Mouse (Mus musculus): ENCODE measurements at regions not wholly inside any gene's neighbourhood (a gene's known extent, or its start where the extent isn't known, plus 50 kb on each side); places are given as distances from the start of the nearest gene placed in this dataset.

DNA sequence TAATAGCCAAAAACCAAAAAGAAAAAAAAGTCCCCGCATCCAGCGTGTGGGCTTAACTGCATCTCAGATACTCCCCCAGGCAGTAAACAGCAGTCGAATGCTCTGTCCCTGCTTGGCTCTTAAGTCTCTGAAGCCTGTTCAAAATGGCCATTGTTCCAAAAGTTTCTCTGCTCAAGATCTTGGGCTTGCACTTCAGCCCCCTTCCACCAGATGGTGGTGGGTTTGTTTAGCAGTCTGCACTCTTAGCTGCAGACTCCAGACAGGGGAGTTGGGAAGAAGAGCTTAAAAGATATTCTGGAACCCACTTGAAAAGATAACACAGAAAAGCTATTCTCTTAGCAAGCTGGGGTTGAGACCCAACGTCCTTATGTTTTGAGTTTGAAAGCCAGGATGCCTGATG, 496.4 kb downstream of the Nedd1 start:
- no peak for DNase-seq (ENCODE audit: low spot score)

- no peak for DNase-seq (ENCODE audit: low spot score)
Observed at GRCm38 (mm10) chr10:92225071-92225470, 497.1 kb downstream of the Nedd1 start.

GRCm38 (mm10) chr10:92219310-92219709, 502.9 kb downstream of the Nedd1 start:
- DNase-seq (ENCODE audit: low spot score) = no peak

DNA sequence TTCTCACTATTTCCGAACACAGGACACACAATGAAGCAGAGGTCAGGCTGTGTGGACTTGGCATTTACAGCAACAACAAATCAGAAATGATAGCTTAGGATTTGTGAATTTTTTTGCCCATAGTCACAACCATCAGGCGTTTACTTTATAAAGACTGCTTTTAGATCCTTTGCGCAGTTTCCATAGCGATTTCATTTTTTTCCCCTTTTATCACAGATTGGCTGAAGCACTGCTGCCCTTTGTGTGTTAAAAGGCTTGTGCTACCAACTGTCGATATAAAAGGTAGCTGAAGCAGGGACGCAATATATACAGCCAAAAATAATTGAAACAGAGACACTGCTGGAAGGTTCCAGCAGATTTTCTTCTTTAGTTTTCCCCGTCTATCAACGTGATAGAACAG, 551.4 kb downstream of the Nedd1 start:
- no peak for DNase-seq (ENCODE audit: low spot score)

DNA sequence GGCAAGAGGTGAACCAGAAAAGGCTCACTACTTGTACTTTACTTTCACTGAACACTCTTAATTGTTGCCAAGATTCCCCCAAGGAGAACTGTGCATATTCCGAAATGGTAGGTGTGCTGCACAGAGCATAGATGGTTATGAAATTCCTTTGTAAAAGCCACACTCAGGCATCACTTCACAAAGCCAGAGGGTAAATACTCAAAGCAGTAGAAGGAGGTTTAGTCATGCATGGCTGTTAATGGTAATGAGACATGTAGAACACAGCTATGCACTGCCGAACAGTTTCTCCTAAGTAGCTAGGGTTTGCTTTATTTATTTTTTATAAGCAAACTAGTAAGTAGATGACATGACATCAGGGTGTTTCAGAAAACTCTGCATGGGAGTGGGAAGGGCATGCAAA, 556.2 kb downstream of the Nedd1 start:
- no peak for DNase-seq (ENCODE audit: low spot score)

DNA sequence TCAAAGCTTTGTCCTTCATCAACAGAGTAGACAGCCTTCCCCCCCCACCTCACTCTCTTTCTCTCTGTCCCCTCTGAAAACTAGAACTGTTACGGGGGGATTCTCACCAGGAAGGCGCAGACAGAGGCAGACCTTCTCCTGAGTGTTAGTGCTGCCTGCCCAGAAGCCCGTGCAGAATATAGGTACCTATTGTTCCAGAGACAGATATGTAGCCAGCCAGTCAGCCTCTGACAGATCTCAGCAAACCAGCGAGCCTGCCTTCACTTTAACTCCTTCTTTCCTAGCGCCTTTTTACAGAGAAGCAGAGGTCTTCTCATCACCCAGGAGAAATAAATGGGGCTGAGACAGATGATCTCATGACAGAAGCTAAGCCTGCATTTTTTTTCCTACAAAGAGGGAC, 557.2 kb downstream of the Nedd1 start:
- no peak for DNase-seq (ENCODE audit: low spot score)

GRCm38 (mm10) chr10:92164648-92164960, 557.6 kb downstream of the Nedd1 start:
- DNase-seq (ENCODE audit: low spot score) = no peak

DNA sequence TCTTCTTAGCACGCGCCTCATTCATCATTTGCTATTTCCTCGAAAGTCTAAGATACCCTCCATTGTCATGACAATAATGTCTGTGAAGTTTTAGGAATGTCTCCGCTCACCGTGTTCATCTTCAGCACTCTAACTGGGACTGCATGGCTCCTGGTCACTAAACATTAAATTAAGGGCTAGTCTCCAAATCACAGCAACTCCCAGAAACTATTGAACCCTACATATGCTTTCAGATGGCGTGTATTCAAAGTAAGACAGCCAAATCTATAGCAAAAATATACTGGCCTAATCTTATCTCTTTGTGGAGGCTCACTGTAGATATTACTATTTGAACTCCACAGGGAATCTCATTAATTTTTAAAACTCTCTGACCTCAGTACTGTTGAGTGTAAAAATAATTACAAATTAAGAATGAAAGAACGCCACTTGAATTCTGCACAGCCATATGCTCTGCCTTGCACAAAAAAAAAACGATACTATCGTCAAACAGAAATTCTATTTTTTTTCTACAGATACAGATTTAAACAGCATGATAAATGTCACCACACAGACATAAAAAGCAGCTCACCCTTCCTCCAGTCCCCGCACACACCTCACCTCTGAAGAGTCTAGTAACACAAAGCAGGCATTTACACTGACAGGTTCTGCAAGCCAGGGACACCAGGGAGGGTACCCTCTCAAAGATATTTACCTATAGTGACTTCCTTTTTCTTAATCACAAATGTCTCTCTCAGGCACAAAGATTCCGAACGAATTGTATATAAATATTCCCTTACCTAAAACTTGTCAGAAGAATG, 558.2 kb downstream of the Nedd1 start:
- DNase-seq (ENCODE audit: low spot score) = no peak

GRCm38 (mm10) chr10:92163071-92163504, 559.1 kb downstream of the Nedd1 start:
- no peak for DNase-seq (ENCODE audit: low spot score)

DNA sequence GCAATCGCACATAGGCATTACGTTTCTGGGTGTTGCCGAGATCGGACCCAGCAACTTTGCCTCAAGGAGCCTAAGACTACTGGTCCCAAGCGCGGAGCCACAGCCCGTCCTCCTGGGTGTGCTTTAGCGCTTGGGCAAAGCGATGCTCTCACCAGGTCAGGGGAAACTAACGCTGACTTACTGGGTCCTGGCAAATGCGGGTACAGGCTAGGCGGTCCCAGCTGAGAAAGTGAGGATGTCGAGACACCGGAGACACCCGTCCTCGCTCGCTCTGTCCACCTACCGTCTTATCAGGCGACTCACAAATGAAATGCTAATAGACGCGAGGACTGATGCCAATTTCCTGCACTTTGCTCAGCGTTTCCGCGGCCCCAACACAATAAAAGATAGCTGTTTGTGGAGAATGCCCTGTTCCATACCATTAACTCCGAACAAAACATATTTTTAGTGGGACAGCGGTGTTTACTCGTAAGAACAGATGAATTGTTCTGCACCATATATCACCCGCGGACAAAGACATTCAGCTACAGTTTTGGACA, 559.7 kb downstream of the Nedd1 start:
- DNase-seq (ENCODE audit: low spot score) = no peak

GRCm38 (mm10) chr10:92161501-92161900, 560.7 kb downstream of the Nedd1 start:
- DNase-seq (ENCODE audit: low spot score) = no peak

- no peak for DNase-seq (ENCODE audit: low spot score)
Observed at GRCm38 (mm10) chr10:92146263-92146662, 576.0 kb downstream of the Nedd1 start.

DNA sequence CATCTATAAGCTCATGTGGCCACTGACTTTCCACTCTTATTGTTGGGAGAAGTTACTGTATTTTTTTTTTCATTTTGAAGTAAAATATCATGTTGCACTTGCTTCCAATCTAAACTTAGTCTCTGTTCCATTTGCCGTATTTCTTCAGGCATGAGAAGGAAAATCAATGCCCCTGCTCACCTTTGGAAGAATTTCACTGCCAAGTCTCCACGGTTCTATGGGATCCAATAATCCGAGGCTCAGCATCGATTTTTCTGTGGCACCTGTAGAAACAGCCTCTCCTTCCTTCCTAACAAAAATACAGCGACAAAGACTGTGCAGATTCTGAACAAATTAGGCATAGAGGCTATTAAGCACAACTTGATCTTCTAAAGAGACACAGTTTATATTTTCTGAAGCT, 586.7 kb downstream of the Nedd1 start:
- no peak for DNase-seq (ENCODE audit: low spot score)

GRCm38 (mm10) chr10:92112790-92113189, 609.4 kb downstream of the Nedd1 start:
- no peak for DNase-seq (ENCODE audit: low spot score)

- no peak for DNase-seq (ENCODE audit: low spot score)
Observed at GRCm38 (mm10) chr10:92106331-92106730, 615.9 kb downstream of the Nedd1 start.

DNA sequence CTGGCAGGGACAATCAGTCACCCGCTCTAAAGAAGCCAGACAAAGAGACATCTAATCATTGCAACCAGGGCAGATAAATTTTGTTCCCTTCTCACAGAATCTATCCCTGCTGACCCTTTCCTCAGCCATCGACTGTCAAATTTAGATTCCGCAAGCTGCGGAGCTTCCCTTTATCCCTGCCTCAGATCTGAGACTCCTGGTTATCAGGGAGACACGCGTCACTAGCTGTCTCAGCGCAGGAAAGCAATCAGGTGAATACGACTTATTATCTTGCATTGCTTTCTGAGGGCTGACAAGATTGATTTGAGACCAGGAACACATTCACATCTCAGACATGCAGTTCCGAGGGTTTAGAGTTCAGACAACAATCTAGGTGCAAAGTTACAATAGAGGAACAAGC, 618.3 kb downstream of the Nedd1 start:
- DNase-seq (ENCODE audit: low spot score) = no peak

GRCm38 (mm10) chr10:92102755-92103154, 619.5 kb downstream of the Nedd1 start:
- no peak for DNase-seq (ENCODE audit: low spot score)

DNA sequence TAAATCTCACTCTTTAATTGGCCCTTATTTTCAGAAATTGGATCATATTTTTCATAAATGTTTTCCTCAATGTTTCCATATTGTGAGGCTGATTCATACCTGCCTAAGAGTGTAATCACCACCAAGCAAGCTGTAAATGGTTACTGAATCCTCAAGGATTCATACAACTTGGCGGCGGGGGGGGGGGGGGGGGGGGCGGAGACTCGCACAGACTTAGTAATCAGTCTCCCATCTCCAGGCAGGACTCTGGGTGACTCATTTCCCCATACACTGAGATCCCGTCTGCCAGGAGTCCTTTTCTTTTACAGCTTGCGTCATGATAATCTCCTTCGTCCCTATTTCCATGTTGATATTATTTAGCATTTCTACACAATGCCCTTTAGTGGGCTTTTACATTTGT, 624.7 kb downstream of the Nedd1 start:
- DNase-seq (ENCODE audit: low spot score) = no peak

DNA sequence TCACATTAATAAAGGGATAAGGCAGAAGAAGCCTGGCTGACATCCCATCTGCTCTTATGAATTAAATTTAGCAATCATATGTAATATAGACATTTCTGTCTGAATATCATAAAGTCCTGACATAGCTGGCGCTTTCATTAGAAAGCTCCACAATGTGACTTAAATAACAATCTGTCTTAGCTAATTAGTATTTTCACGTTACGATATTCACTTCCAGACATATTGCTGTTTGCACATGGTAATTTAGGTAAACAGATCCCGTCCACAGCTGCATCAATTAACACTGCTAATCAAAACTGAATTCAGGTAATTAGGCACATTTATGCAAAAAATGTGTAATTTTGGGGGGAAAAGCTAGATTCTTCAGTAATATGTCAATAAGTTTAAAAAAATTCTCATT, 625.1 kb downstream of the Nedd1 start:
- no peak for DNase-seq (ENCODE audit: low spot score)

GRCm38 (mm10) chr10:92091480-92092395, 630.5 kb downstream of the Nedd1 start:
- no peak for DNase-seq (ENCODE audit: low spot score)

- DNase-seq (ENCODE audit: low spot score) = no peak
Observed at GRCm38 (mm10) chr10:92082111-92082510, 640.1 kb downstream of the Nedd1 start.

GRCm38 (mm10) chr10:92081199-92081598, 641.0 kb downstream of the Nedd1 start:
- DNase-seq (ENCODE audit: low spot score) = no peak

- DNase-seq (ENCODE audit: low spot score) = no peak
Observed at GRCm38 (mm10) chr10:92079421-92079820, 642.8 kb downstream of the Nedd1 start.

Measured in c-Kit-positive CD71-positive TER-119-positive erythroid progenitor cells, embryonic 14.5 days (primary cell).